Mouse (Mus musculus) myocyte (in vitro differentiated cells): ENCODE results near the gene Gm9821.

Source experiments
- MAX ChIP-seq: IDR thresholded peaks from one replicate; pipeline ENCODE4 v1.6.1; 2011; ENCODE audit warnings: low read depth, mild to moderate bottlenecking, control low read depth
- MYOD1 ChIP-seq, 3 experiments: IDR thresholded peaks; one replicate each; pipeline ENCODE4 v1.6.1; 2011; ENCODE audit warnings: control low read depth in 2 of 3, low read depth in 2 of 3, mild to moderate bottlenecking in 2 of 3, moderate library complexity in 1 of 3; ENCODE audit not compliant: insufficient read length in 2 of 3, control insufficient read depth in 1 of 3
- POLR2A ChIP-seq: IDR thresholded peaks from one replicate; pipeline ENCODE4 v1.6.1; 2011; ENCODE audit warnings: low read depth, mild to moderate bottlenecking, control low read depth, moderate library complexity; ENCODE audit not compliant: insufficient read length
- USF1 ChIP-seq: IDR thresholded peaks from one replicate; pipeline ENCODE4 v1.6.1; 2011; ENCODE audit warnings: low read depth, mild to moderate bottlenecking, control low read depth, moderate library complexity

DNA sequence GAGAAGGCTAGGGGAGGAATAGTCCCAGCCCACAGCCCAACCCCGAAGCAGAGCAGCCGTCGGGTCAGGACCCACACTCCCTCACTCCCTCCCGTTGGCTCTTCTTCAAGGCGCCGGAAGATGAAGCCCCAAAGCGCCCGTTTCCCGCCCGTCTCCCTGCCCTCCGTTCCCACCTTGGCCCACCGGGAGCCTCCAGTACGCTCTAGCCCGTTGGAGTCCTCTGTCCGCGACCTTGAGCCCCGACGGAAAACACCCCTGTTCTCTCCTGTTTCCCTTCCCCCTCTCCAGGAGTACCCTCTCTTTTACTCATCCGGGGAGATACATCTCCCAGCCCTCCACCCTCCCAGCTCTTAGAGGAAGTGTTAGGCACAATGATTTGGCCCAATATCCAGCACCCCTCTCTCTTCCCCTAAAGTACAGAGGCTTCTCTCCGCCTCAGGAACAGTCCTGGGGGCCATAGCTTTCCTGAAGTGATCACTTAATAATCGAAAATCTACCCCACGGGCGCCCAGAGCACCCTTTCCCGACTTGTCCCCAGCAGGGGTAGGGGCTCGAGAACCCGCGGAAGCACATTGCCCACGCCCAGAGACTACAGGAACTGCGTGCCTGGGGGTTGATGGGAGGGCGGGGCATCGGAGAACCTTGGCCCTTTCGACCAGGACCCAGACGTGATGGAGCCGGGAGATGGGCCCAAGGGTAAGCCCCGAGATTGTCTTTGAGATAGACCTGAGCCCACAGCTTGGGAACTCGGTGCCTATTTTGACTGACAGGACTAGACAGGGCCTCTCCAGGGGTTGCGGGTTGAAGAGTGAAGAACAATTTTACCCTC, 22.7 kb upstream of the Gm9821 start:
- no peak for TF ChIP-seq MYOD1 (IDR thresholded peaks at IDR 0.05; ENCODE audit: control insufficient read depth in 1 of 3, insufficient read length in 2 of 3, low read depth in 2 of 3)
- no peak for TF ChIP-seq MAX
- no peak for TF ChIP-seq POLR2A
- TF ChIP-seq USF1: no peak
